Mouse (Mus musculus): ENCODE results near the gene Pitpnm2. TPM values are rescaled to one million over a fixed set of nuclear protein-coding genes. Genes with fewer than 3 reads are reported as not detected.

Pitpnm2 gene
- polyA plus RNA-seq, 1 experiment from 2014 or later, result 4.8 TPM

DNA sequence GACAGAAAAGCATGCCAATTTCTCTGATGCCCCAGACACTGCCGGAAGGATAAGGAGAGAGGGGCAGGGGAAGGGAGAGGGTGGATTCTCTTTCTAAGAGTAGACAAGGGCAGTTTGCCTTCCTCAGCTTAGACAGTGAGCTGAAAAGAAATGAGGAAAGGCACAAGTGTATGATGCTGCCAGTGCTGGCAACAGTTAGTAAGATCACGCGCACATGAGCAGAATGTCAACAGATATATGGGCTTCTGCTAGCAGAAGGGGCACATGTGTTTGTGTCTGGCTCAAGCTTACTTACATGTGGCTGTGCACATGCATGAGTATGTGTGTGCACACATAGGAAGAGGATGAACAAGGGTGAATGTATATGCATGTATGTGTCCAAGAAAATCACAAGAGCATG, 65.4 kb downstream of the Pitpnm2 start:
- Histone ChIP-seq H3K4me2 (no peak overlapping the region; the same call in 1 of the 2 replicates), H3K27ac (no peak overlapping the region; the same call in 1 of the 2 replicates), H3K4me3 (no peak overlapping the region), H3K27me3 (no peaks in the 10 kb centered on the region), H3K4me1 (peaks cover 46% of the 10 kb centered on the region), H3K9ac (no peak overlapping the region), H3K36me3 (no peaks in the 10 kb centered on the region), H3K9me3 (no peaks in the 10 kb centered on the region)
- WGBS, result 79% methylated on average over 3 of the region's 3 CpGs
- ATAC-seq (ENCODE audit: insufficient number of reproducible peaks, low FRiP score, low TSS enrichment, low read depth), result no peak

DNA sequence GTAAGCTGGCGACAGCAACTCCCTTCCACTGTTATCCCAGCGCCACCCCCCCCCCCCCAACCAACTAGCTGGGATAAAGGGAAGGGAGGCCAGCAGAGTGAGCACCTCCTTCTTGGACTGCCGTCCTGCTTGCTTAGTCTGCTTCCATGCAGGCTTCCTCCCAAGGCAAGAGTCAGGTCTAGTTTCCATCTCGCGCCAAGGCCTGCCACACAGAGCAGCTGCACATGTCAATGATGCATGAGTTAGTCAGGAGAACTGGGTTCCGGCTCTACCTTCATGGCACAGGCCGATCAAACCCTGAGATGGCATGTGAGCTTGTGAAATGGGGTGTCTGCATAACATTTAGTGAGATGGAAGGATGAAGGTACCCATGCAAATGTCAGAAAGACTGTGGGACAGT, 66.9 kb downstream of the Pitpnm2 start:
- no peak overlapping the region for H3K4me3 ChIP-seq
- H3K9ac ChIP-seq, result no peak overlapping the region
- WGBS, result 81% methylated on average over 7 of the region's 7 CpGs
- no peaks in the 10 kb centered on the region for H3K9me3 ChIP-seq
- no peak overlapping the region for H3K27ac ChIP-seq
- no peaks in the 10 kb centered on the region for H3K27me3 ChIP-seq
- H3K4me1 ChIP-seq, result peaks cover 37% of the 10 kb centered on the region
- no peaks in the 10 kb centered on the region for H3K36me3 ChIP-seq
- no peak for ATAC-seq (ENCODE audit: insufficient number of reproducible peaks, low FRiP score, low TSS enrichment, low read depth)
- no peak overlapping the region for H3K4me2 ChIP-seq

DNA sequence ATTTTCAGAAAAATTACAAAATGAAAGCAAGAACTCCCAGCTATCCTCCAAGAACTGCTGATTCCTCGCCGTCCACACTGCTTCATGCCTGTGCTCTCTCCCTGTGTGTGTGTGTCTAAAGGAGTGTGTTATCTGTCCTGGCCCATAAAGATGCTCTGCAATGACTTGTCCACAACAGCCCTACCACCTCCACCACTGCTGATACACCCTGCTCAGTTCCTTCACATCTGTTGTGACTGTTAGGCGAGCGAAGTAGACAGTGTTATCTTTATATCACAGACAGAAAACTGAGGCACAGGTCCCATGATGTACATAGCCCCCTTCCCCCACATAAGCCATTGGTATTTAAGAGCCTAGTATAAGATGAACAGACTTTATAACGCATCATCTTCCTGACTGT, 67.5 kb downstream of the Pitpnm2 start:
- H3K4me2 ChIP-seq, result no peak overlapping the region
- no peak overlapping the region for H3K4me3 ChIP-seq
- H3K36me3 ChIP-seq, result no peaks in the 10 kb centered on the region
- no peak overlapping the region for H3K9ac ChIP-seq
- no peaks in the 10 kb centered on the region for H3K27me3 ChIP-seq
- no peak for ATAC-seq (ENCODE audit: insufficient number of reproducible peaks, low FRiP score, low TSS enrichment, low read depth)
- H3K4me1 ChIP-seq, result peaks cover 32% of the 10 kb centered on the region
- H3K9me3 ChIP-seq, result no peaks in the 10 kb centered on the region
- 92% methylated on average over 5 of the region's 5 CpGs for WGBS
- H3K27ac ChIP-seq, result no peak overlapping the region

DNA sequence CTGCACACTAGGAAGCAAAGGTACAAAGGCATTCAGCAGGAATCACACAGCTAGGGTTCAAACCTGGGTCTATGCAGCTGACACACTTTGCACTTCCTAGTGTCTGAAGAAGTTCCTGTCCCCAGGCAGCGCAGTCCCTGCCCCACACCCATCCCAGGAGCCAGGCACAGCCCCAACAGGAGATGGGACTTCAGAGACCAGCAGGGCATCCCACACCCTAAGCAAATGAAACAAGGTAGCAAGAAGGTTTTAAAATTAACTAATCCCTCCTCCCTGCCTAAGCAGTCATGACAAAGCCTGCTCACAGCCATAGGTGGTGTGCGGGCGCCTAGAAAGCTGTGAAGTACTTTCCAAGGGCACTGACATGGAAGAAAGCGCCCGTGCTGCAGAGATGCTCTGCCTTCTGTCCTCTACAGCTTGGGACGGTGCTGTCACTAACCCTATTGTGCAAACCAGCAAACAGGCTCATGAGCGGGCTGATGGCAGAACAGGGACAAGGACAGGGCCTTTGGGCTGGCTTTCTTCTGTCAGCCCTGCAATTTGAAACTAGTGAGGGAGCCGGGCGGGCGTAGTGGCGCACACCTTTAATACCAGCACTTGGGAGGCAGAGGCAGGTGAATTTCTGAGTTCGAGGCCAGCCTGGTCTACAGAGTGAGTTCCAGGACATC, 68.9 kb downstream of the Pitpnm2 start:
- no peak for ATAC-seq (ENCODE audit: insufficient number of reproducible peaks, low FRiP score, low TSS enrichment, low read depth)

DNA sequence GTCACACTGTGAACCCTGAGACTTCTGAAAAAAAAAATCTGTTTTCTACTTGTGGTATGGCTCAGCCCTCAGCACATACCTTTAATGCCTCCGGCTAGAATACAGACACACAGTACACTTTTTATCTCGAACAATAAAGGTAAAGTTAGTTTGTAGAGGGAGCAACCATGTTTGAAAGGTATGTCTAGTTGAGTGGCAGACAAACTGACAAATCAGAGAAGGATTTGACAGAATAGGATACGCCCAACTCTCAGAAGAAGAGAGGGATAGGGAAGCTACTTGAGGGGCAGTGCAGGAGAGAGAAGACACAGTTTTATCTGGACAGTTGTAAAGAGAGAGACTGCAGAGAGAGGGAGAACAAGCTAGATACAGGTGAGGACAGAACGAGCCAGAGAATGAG, 70.1 kb downstream of the Pitpnm2 start:
- 90% methylated on average over 4 of the region's 4 CpGs for WGBS
- Histone ChIP-seq H3K9me3 (no peaks in the 10 kb centered on the region), H3K27me3 (no peaks in the 10 kb centered on the region), H3K36me3 (no peaks in the 10 kb centered on the region), H3K4me1 (peaks cover 18% of the 10 kb centered on the region), H3K4me2 (no peak overlapping the region), H3K4me3 (no peak overlapping the region), H3K9ac (no peak overlapping the region), H3K27ac (no peak overlapping the region)
- no peak for ATAC-seq (ENCODE audit: insufficient number of reproducible peaks, low FRiP score, low TSS enrichment, low read depth)

More for the DNA sequence above, 68.9 kb downstream of the Pitpnm2 start:
- Histone ChIP-seq H3K36me3 (no peaks in the 10 kb centered on the region), H3K9me3 (no peaks in the 10 kb centered on the region), H3K27me3 (no peaks in the 10 kb centered on the region), H3K4me2 (no peak overlapping the region), H3K4me1 (peaks cover 25% of the 10 kb centered on the region), H3K4me3 (no peak overlapping the region), H3K27ac (no peak overlapping the region), H3K9ac (no peak overlapping the region)
- WGBS, result 75% methylated on average over 12 of the region's 12 CpGs

DNA sequence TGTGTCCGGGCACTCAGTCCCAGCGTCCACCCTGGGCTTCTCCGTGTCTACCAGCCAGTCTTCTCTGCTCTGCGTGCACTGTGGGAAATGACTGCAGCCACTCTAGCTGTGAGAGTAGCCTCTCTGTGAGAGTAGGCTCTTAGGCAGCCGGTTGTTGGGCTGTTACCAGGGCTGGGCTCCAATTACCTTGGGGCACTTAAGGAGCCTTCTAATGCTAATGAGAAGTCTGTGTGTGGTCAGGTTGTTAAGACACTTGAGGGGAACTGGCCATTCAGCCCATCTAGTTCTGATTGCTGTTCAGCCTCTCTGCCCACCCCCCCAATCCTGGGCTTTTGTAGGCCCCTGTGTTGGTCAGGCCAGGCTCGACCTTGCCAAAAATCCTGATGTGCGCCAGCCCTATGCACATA, 72.8 kb downstream of the Pitpnm2 start:
- Histone ChIP-seq H3K36me3 (no peaks in the 10 kb centered on the region), H3K4me3 (no peak overlapping the region), H3K4me2 (no peak overlapping the region), H3K27ac (no peak overlapping the region; the same call in 1 of the 2 replicates), H3K4me1 (peaks cover 27% of the 10 kb centered on the region), H3K27me3 (no peaks in the 10 kb centered on the region), H3K9ac (no peak overlapping the region), H3K9me3 (no peaks in the 10 kb centered on the region)
- WGBS, result 18% methylated on average over 7 of the region's 7 CpGs
- ATAC-seq (ENCODE audit: insufficient number of reproducible peaks, low FRiP score, low TSS enrichment, low read depth), result no peak

DNA sequence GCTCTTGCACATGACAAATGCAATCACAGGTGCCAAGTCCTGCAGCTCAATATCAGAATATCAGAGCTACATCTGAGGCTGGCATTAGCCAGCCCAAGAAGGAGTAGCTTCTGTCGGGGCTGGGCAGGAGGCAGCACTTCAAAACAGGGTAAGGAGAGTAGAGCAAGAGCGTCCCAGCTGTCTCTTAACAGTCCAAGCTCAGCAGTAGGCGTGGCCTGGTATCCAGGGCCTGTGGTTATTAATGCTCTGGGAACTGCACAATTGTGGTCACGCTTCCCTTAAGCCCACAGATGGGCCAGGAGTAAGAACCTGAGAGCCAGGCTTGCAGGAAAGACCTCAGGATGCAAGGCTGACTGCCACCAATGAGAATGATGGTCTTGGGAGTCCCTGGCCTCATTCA, 74.4 kb downstream of the Pitpnm2 start:
- no peak overlapping the region for H3K4me3 ChIP-seq
- H3K27ac ChIP-seq, result no peak overlapping the region
- no peaks in the 10 kb centered on the region for H3K27me3 ChIP-seq
- no peaks in the 10 kb centered on the region for H3K9me3 ChIP-seq
- H3K36me3 ChIP-seq, result no peaks in the 10 kb centered on the region
- WGBS, result 38% methylated on average over 4 of the region's 4 CpGs
- H3K9ac ChIP-seq, result no peak overlapping the region
- no peak overlapping the region for H3K4me2 ChIP-seq
- peaks cover 28% of the 10 kb centered on the region for H3K4me1 ChIP-seq
- ATAC-seq (ENCODE audit: insufficient number of reproducible peaks, low FRiP score, low TSS enrichment, low read depth), result no peak

DNA sequence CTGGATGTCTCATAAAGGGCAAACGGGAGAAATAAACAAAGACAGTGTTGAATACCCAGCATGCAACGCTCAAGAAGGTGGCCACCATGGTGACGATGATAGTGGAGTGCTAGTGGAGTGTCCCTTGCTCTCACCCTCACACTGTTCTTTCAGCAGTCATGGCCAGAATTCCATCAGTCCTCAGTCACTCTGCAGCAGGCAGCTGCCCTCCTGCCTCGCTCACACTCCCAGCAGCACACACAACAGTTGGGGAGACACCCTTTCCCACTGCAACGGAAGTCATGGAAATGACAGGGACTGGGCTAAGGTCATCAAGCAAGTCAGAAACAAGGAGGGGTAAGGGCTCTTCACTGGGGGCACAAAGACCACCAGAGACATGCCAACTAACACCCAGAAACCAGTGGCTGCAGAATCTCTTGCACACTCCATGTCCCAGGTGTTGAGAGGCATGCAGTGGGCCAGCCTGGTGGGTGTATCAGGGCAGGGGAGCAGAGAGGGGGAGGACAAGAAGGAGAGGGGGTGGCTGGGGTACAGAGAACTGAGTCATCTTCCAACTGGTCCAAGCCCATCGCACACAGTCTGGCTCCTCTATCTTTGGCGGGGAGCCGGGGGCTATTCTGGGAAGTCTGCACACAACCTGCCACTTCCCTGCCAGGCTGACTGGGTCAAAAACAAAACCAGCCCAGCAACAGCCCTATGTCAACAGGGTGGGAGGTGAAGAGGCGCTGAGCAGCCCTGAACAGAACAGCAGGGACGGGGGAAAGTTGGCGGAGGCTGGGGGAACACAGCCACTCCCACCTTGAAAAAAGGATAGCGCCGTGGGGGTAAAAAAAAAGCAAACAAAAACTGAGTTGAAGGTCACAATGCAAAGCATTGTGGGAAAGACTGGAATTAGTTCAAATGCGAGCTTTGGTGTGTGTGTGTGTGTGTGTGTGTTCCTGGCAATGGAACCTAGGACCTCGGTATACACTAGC, 76.3 kb downstream of the Pitpnm2 start:
- H3K36me3 ChIP-seq, result no peaks in the 10 kb centered on the region
- no peak overlapping the region for H3K4me2 ChIP-seq
- H3K4me3 ChIP-seq, result no peak overlapping the region
- no peak for ATAC-seq (ENCODE audit: insufficient number of reproducible peaks, low FRiP score, low TSS enrichment, low read depth)
- H3K9ac ChIP-seq, result no peak overlapping the region
- 74% methylated on average over 15 of the region's 15 CpGs for WGBS
- no peaks in the 10 kb centered on the region for H3K27me3 ChIP-seq
- no peak overlapping the region for H3K27ac ChIP-seq
- peaks cover 29% of the 10 kb centered on the region for H3K4me1 ChIP-seq
- no peaks in the 10 kb centered on the region for H3K9me3 ChIP-seq

DNA sequence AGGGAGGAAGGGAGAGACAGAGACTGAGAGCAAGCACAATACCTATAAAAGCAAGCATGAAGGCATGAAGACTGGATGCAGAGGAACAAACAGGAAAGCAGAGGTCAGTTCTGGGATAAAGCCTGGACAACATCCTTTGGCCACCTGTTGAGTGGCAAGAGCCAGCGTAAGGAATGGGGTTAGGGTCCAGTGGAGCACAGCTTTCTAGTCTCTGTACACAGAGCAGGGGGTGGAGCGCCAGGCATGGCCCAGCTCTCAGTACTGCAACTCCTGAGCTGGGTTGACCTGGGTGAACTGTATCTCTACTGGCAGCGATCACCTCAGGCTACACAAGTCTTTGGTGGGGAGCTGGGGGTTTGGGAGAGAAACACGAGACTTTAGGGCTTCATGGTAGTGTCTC, 77.3 kb downstream of the Pitpnm2 start:
- no peak overlapping the region for H3K4me2 ChIP-seq
- ATAC-seq (ENCODE audit: insufficient number of reproducible peaks, low FRiP score, low TSS enrichment, low read depth), result no peak
- H3K4me1 ChIP-seq, result peaks cover 39% of the 10 kb centered on the region
- H3K9ac ChIP-seq, result no peak overlapping the region
- H3K9me3 ChIP-seq, result no peaks in the 10 kb centered on the region
- H3K4me3 ChIP-seq, result no peak overlapping the region
- H3K36me3 ChIP-seq, result no peaks in the 10 kb centered on the region
- no peak overlapping the region for H3K27ac ChIP-seq
- 78% methylated on average over 4 of the region's 4 CpGs for WGBS
- H3K27me3 ChIP-seq, result no peaks in the 10 kb centered on the region

DNA sequence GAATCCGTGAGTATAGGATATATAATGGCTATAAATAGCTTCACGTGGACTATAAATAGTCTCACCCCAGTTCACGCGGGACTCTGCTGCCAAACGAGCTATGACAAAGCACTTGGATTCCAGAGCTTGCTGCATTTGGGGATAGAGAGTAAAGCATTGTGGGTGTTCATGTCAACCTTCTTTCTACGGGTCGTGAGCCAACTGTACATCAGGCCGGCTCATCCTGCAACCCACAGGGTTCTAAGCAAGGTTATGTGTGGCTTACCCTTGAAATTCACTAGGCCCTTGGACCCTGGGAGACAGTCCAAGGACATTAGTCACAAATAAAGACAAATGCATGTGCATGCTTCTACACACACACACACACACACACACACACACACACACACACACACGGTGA, 77.8 kb downstream of the Pitpnm2 start:
- H3K4me1 ChIP-seq, result peaks cover 41% of the 10 kb centered on the region
- ATAC-seq (ENCODE audit: insufficient number of reproducible peaks, low FRiP score, low TSS enrichment, low read depth), result no peak

DNA sequence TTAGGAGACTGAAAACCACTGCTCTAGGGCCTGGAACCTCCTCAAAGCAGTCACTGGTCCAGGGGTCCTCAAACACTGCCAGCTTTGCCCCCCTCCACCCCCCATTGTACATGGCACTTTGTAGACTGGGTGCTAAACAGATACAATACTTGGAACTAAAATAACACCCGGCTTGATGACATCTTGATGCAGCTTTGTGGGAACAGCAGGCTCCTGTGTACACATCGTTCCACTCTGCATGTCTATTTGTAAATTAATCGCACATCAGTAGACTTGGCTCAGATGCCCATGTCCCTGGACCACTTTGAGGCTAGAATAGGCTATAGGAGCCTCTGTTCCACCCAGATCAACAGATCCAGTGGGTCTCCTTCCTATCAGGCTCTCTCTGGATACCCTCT, 80.3 kb downstream of the Pitpnm2 start:
- Histone ChIP-seq H3K4me2 (no peak overlapping the region), H3K36me3 (no peaks in the 10 kb centered on the region), H3K4me1 (peaks cover 56% of the 10 kb centered on the region), H3K27me3 (no peaks in the 10 kb centered on the region), H3K9ac (no peak overlapping the region), H3K9me3 (no peaks in the 10 kb centered on the region), H3K27ac (no peak overlapping the region), H3K4me3 (no peak overlapping the region)
- WGBS, result 83% methylated on average over 3 of the region's 3 CpGs
- ATAC-seq (ENCODE audit: insufficient number of reproducible peaks, low FRiP score, low TSS enrichment, low read depth), result no peak

More for the DNA sequence above, 77.8 kb downstream of the Pitpnm2 start:
- Histone ChIP-seq H3K9me3 (no peaks in the 10 kb centered on the region), H3K36me3 (no peaks in the 10 kb centered on the region), H3K4me3 (no peak overlapping the region), H3K27me3 (no peaks in the 10 kb centered on the region), H3K9ac (no peak overlapping the region), H3K4me2 (no peak overlapping the region), H3K27ac (no peak overlapping the region)
- WGBS, result 42% methylated on average over 9 of the region's 9 CpGs

Data from limb, embryonic 15.5 days (tissue).